Mouse (Mus musculus) thymus, adult 2 months (tissue): ENCODE measurements around the gene Enox1.

Source experiments
- CTCF ChIP-seq: fragments of 200-500 bp; IDR thresholded peaks from 2 replicates; pipeline ENCODE4 v1.5.1; 2012; ENCODE audit warnings: mild to moderate bottlenecking, control low read depth, low read length, moderate library complexity, borderline replicate concordance; ENCODE audit not compliant: control insufficient read depth, poor library complexity, insufficient read depth; ENCODE audit errors: extremely low read depth
- POLR2A ChIP-seq: fragments of 200-500 bp; IDR thresholded peaks from 2 replicates; pipeline ENCODE4 v1.6.1; 2012; ENCODE audit warnings: mild to moderate bottlenecking, low read length, control low read depth, moderate library complexity; ENCODE audit not compliant: control insufficient read depth, poor library complexity, insufficient read depth; ENCODE audit errors: extremely low read depth

DNA sequence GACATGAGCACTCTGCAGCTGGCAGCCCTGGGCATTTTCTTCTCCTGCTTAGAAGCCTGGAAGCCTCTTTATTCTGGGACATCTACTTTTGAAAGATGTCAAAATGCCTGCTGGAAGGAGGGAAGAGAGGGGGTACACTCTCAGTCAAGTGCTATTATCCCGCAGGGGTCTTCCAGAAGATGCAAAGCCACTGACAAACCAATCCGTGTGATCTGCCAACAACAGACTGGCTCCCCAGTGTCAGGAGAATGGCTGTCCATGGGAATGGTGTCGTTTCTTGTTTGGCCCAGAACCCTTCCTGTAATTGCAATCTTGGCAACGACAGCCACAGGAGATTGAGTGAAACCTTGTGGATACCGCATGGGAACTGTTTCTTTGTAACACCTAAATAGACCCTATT lies 390.8 kb downstream of the Enox1 start:
- TF ChIP-seq CTCF: no peak
- TF ChIP-seq POLR2A: no peak
